Mouse (Mus musculus) kidney, adult 2 months (tissue): Measurements from ENCODE around the gene Slc9a8.

Experiments used
- CTCF ChIP-seq: fragments of 200-500 bp; conservative IDR thresholded peaks from 2 replicates; pipeline ENCODE4 v1.5.1; 2011; ENCODE audit warnings: low read depth, mild to moderate bottlenecking, control low read depth, low read length, moderate library complexity, mixed read lengths; ENCODE audit not compliant: insufficient read depth, insufficient read length
- POLR2A ChIP-seq: fragments of 200-500 bp; IDR thresholded peaks from one replicate; pipeline ENCODE4 v1.6.1; 2011; ENCODE audit warnings: low read depth, low read length, control low read depth

DNA sequence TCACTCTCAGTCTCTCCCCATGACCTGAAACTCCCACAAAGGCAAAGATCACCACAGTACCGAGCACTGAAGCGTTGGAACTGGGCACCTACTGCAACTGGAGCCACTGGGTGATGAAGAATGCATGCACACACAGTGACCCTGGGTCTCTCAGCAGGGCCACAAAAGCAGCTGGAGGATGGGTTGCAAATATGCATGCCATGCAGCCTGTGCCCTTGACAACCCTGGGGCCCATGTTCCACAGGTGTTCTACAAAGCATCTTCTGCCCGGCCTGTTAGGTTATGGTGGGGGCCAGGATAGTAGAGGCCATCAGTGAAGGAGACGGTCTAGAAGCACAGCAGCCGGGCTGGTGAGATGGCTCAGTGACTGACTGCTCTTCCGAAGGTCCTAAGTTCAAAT, 66.0 kb downstream of the Slc9a8 start:
- TF ChIP-seq POLR2A (no peak), CTCF (no peak)
